Mouse (Mus musculus) embryo, embryonic 9.5 days (tissue): Measurements from ENCODE around the gene Itga1.

Experiments used
- DNase-seq: peaks from one replicate; pipeline ENCODE4 v3.0.0-alpha.2; 2017; ENCODE audit errors: extremely low spot score

Itga1 gene

DNA sequence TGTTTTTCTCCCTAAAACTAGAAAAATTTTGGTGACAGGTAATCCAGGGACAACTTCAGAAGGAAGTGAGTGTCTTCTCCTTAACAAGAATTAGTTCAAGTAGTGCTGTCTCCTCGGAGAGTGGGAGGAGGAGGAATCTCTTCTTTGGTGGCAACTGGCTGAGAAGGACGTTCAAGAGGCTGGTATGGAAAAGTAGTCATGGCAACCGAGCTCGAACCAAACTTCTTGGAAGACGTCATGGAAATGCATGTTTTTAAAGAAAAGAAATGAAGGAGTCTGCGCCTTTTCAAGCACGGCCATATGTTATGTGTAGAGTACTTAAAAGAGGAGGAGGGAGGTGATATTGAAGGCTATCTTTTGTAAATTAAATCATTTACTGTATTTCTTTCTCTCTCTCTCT is 49.2 kb downstream of the Itga1 start:
- no peak for DNase-seq

DNA sequence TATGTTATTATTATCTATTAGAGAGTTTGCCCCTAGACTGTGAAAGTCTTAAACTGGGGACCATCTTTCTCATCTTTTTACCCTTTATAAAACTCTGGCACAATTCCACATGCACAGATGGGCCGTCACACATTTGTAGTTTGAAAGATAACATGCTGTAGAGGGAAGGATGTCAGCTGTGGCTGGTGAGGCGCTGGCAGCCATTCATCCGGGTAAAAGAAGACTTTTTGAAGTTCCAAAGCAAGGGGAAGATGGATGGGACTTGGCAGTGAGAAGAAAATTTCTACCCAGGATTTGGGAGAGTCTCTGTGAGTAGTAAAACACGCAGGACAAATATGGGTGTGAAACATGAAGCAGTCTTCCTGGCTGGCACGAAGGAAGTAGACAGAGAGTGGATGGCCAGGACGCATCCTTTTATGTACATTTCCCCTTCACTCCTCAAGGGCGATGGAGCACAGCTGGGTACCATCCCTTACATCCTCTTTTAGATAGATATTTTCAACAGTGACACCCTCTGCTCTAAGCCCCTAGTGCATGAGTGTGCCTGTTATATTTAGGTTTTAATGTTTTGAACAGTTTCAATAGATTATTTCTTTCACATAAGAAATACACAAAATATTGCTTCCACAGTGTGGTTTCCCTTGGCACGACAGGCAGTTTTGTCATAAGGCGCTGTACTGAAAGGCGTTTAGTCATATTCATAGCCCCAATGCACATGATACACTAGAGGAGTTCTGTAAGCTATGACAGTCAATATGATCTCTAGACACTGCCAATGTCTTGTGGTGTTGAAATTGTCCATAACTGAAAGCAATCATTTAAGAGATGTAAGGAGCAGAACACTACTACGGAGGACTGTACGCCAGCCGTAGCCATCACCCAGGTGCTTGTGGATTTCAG is 50.9 kb downstream of the Itga1 start:
- no peak for DNase-seq

DNA sequence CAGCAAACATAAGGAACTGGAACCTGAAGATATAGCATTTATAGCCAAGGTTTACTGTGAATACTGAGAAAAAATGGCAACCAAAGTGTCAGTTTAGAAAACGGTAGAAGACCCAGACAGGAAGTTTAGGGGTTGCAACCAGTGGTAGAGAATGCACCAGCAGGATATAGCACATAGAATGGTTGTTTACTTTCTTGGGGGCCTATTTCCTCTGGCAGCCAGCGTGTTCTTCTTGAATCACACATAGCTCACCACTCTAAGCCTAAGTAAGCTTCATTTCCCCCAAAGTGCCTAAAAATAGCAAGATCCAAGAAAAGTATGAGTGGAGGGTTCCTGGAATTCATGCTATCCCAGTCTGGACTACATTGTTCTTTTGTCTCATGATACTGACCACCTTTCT is 59.1 kb downstream of the Itga1 start:
- DNase-seq: no peak

DNA sequence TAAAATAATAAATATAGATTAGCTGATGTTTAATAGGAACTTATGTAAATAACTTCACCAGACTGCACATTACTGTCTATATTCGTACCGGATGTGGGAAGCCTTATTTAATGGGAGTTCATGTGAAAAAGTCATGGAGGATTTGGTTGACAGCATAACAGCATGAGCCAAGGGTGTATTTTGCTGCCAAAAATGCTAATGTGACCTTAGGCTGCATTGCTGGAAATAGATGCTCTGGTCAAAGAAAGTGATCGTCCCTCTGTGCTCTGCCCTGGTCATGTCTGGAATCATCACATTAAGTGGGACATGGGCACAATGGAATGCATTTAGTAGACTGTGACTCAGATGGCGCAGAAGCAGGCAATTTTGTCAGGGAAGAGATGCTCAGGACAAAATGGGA is 64.5 kb downstream of the Itga1 start:
- DNase-seq: no peak

DNA sequence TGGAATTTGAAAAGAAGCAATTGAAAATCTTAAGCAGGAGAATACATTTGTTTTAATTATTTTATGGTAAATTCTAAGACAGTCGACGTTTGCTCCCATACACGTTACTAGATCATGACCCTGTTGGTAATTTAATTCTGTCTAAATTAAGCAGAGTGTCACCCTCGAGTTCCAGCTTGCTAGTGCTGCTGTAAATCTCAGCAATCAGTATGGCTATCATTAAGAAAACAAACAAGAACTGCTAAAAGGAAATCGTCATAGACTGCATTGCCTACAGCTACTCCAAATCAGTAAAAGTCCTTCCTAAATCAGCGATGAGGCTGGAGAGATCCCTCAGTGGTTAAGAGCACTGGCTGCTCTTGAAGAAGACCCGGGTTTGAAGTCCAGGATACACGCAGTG is 66.4 kb downstream of the Itga1 start:
- no peak for DNase-seq

DNA sequence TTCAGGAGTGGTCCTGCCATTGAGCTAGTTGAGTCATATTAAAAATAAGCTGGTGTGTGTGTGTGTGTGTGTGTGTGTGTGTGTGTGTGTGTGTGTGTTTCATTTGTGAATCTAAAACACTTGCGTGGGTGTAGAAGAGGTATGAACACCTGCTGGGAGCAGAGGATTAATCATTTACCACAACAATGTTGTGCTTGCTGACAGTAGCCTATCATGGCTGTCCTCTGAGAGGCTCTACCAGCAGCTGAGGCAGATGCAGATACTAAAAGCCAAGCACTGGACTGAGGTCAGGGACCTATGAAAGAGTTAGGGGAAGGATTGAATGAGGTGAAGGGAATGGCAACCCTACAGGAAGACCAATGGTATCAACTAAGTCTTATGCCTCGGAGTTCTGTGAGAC is 68.6 kb downstream of the Itga1 start:
- no peak for DNase-seq

DNA sequence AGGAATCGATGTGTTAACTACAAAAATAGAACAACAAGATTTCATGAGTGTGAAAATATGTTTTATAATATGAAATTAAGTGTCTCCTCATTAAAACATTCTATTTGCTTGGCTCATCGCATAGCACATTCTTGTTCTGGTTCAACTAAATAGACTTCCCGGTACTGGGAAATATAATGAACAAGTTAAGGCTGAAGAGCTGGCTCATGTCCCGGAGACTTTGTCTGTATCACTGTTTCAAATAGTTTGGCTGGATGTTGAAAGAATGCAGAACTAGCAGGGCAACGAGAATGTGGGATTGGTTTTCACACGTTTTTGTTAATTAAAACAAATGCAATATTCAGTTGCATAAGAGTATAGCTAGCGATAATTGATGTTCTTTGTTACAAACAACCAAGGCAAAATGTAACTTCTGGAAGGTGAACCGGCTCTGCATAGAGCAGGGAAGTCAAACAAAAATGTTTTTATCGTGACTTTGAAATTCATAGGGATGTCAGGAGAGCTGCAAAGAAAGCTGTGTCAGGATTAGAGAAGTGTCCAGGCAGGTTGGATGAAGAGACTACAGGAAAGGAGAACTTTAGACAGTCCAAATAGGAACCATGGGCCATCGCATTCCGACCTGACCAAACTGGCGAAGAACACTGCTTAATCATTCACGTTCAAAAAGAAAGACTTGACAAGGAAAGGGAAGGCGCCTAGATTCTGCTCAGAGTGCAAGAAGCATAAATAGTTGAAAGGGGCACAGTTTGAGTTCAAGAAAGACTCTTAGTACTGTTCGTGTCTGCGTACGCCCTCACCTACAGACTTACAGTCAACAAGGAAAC is 70.4 kb downstream of the Itga1 start:
- DNase-seq: no peak

DNA sequence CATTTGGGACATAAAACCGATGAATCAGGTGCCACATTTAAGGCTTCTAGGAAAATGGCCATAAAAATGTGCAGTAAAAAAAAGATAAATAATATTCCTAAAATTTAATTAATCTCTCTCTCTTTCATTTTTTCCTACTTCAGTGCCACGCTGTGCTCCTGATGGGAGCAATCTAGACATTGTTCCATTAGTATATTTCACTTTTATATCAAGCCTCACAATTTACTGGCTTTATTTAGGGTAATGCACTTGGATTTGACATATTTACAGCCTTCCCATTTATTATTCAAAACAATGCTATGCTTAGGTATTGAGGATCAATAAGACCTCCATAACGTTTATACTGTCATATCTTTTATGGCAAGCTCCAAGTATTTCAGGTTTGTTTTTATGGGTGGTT is 76.4 kb downstream of the Itga1 start:
- no peak for DNase-seq

DNA sequence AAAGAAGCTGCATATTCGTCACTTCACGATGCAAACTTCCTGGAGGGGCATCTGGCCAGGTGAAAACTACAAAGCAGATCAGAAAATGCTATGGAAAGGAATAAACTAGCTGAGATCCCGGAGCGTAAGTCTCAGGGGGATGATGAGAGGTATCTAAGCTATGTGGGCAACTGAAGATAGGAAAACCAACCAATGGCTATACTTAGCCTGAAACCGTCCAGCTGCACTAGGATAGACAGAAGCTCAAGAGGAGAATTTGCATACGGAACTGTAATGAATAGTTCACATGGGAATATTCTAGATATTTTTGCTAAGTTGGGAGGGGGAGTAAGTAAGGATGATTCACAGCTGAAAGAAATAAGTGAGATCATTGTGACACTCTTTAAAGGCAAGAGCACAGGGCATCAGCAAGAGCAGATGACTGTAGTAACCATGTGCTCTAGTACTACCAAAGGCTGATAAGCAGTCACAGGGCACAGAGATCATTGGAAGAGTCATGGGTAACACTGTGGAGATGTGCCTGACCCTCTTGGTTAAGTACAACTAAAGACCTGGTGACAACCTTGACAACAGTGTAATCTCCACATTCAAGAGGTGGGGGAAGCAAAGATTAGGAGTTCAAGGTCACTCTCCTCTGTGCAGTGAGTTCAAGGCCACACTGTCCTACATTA is 79.5 kb downstream of the Itga1 start:
- DNase-seq: no peak

DNA sequence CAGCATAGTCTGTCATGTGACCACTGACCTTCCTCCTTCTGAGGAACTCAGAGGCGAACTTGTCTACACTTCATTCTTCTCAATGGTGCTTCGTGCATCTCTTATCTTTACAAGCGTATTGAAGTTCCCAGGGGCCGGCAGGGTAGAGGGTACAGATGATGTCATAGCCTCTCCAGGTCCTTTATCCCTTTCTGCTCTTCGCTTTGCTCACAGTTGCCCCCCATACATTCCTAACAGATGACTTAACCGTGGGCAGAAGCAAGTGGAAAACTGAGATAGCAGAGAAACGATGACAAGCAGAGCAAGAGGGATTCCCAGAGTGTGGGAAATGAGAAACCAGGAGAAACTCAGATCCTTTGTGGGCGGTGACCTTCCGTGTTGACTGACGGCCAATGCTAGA is 80.4 kb downstream of the Itga1 start:
- no peak for DNase-seq

DNA sequence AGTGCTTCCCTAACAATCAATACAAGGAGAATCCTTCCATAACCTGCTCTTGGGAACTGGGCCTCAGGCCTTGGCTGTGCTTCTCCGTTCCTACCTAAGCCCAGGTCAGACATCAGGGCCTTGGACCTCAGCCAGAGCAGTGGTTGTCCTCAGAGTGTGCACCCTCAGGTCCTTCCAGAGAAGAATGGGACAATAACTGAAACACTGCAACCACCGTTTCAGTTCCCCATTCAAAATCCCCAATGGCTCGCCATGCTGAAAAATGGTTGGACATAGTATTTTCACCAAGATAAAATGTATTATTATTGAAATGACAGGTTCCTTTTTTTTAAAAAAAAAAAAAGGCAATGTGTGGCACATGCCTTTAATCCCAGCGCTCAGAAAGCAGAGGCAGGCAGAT is 81.0 kb downstream of the Itga1 start:
- no peak for DNase-seq

DNA sequence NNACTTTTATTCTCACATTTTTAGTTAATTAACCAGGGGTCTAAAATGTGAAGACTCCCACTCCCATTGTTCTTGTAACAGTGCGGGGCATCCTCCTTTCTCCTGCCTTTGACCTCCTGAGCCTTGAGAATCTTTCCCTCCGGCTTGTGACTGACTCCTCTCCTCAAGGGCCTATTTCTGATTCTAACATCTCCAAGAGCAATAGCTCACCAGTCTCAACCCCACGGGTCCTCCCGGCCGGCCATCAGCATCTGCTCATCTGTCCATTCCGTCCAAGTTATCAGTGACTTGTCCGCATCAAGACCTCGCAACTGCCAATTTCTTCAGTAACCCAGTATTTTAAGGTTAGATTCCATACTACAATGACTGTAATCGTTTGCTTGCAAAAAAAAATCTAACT is 84.2 kb downstream of the Itga1 start:
- no peak for DNase-seq

DNA sequence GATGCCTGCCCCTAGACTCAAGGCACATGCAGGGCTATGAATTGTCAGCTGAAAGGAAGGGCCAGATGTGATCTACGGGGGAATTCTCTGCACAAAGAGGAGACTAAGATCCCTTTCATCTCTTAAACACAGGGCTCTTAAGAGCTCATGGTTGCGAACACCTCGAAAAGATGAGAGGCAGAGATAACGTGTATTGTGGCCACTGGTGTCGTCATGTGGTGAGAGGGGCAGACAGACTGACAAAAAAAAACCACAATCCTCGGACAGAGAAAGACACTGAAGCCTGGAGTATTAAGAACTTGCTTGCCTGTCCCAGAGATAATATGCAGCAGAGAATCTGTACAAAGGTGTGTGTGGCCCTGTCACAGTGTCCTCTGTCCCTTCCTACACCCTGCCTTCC is 90.2 kb downstream of the Itga1 start:
- DNase-seq: no peak

DNA sequence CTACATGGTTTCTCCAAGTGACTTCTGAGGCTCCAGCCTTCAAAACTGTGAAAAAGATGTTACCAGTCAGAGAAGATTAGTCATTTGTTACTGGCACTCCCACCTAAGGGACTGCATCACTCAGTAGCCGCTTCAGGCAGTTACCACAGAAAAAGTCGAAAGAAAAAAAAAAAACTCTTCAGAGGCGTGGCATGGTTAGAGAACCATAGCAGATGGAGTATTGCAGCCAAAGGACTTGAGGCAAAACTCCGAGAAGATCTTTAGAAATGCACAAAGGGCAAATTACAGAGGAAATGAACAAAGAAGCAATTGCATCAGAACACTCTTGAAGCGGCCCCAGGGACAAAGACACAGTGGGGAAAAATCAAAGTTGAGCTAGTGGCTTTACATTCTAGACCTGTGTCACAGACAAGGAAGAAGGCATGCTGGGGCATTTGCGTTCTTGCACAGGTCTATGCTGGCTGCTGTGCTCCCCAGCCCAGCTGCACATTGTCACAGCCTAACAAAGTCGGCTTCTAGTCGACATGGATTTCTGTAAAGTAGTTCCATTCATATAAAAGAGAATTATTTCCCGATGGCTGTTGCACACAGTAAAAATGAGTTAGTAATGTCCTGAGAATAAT is 95.4 kb downstream of the Itga1 start:
- no peak for DNase-seq

DNA sequence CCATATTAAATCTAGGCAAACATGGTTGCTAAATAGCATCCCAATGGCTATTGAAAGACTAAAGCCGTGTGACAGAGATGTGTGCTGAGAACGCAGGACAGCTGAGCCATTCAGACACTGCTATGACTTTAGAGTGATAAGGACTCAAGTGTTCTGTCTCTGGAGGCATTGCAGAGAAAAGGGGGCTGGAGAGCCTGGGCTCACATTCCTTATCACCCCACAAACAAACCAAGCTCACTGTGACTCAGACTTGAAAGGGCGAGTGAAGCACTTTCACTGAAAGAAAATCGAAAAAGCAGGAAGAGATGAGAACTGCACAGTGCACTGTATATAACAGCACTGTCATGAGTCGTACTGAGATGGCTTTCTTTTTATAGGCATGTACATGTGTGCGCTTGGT is 96.4 kb downstream of the Itga1 start:
- no peak for DNase-seq

DNA sequence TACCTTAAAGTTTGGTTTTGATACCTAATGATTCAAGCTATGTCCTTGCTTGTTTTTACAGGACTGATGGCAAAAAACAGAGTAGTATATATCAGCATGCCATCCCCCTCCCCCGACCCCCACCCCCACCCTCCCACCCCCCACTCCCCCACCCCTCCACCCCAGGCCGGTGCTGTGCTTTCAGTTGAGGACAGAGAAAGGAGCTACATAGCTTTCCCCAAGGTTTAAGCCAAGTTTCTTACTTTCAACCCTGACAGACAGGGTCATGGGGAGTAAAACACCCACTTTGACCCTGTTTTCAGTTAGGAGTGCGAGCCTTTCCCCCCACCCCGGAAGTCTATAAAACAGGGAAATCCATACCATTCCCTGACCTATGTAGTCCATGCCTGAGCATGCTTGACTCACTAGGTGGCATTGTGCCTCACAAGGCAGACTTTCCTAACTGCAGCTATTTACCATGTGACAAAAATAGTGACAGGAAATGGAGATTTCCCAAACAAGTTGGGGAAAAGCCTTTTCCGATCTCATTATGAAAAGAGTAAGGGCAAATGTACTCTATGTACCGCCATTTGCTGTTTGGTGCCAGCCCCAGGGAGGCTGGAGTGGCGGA is 98.2 kb downstream of the Itga1 start:
- no peak for DNase-seq

DNA sequence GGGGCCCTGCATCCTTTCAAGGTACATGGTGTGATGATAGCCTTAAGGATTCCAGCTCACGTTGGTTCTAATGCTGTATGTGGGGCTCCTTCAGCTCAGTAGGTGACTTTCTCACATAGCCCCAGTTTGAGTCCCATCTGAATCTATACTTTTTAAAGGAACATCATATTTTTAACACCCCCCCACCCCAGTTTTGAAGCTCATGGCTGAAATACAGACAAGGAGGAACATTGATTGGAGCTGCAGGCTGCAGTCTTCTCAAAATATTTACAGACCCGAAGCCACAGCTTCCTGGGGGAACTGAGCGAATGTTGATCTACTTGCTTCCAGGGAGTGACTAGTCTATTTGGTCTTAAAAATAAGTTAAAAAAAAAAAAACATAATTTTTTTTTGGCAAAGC is 98.9 kb downstream of the Itga1 start:
- no peak for DNase-seq

DNA sequence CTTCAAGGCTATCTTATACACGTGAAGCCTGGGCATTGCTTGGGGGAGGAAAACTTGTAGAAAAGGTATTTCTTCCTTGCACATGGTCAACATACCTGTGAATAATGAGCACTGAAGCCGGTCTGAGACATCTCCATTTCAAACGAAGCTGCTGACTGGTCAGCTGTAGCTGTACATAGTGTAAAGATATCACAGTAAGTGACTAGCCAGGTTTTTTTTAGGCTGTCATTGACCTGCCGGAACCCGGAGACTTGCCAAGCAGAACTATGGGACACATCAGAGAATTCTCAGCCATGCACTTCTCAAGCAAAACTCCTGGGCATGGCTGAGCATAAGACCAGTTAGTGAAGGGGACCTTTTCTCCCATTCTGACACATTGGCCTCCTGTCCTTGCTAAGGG is 99.6 kb downstream of the Itga1 start:
- DNase-seq: no peak

DNA sequence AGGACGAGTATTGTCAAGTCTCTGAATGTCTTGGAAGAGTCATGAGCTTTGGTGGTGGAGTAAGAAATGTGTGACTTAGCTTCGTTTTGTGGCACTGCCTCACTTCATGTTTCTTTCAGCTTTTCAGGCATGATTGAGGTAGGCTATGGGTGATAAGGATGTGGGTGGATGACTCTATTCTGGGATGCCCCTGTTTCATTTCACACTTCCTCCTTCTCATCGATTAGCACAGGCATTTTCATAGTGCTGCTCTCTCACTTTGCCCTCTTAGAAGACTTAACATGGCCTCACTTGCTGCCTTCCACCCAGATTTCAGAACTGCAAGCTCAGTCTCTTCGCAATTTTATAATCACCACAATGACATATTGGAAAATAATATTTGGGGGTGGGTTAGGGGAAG is 102.2 kb downstream of the Itga1 start:
- no peak for DNase-seq

DNA sequence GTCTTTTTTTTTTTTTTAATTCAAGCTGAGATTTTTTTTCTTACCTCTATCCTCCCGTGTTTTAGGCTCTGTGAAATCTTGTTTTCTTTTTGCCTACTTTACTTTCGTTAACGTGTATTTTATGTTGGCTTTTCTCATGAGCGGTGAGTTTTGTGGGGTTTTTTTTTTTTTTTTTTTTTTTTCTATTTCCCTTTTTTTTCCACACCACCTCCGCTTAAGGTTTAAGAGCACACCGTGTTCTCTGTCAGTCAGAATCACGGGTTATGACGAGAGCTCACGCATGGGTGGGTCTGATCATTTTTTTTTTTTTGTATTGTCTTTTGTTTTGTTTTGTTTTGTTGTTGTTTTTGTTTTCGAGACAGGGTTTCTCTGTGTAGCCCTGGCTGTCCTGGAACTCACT is 103.7 kb downstream of the Itga1 start:
- no peak for DNase-seq

DNA sequence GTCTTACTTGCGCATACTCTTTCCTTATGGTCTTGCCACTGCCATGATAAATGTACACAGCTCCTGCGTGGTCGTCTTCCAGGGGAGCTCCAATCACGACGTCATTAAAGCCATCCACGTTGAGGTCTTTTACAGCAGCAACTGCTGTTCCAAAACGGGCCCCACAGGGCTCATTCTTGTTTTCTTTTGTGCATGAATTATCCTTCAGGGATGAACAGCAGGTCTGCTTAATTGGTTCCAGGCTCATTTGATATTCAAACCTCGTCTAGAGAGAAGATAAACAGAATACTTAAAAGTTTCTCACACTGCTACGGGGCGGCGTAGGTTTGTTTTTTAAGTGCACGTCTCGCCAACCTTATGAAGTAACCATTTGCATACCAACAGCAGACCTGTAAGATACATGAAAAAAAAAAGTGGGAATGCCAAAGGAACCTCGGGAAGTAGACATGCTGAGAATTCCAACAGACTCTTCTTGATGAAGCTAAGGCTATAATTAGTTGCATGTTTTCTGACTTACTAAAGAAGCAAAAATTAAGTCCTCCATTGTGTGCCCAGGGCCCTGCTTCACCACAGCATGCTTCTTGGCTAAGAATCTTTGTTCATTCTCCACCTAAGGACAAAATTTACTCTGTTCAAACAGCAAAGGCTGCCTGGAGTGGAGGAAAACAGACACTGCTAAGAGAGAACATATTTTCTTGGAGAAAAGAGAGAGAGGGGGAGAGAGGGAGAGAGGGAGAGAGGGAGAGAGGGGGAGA is 109.3 kb downstream of the Itga1 start:
- DNase-seq: no peak
